Mouse (Mus musculus) urinary bladder, postnatal 4 days (tissue): ENCODE data around the gene Sgf29.
A peak's percentile ranks its signal among the peaks of the same experiment; 100 is the strongest.

Experiments used
- DNase-seq, 2 experiments: peaks; one replicate each; pipeline ENCODE4 v3.0.0; 2021 to 2022; ENCODE audit warnings: low spot score in 2 of 2

Sgf29 gene

DNA sequence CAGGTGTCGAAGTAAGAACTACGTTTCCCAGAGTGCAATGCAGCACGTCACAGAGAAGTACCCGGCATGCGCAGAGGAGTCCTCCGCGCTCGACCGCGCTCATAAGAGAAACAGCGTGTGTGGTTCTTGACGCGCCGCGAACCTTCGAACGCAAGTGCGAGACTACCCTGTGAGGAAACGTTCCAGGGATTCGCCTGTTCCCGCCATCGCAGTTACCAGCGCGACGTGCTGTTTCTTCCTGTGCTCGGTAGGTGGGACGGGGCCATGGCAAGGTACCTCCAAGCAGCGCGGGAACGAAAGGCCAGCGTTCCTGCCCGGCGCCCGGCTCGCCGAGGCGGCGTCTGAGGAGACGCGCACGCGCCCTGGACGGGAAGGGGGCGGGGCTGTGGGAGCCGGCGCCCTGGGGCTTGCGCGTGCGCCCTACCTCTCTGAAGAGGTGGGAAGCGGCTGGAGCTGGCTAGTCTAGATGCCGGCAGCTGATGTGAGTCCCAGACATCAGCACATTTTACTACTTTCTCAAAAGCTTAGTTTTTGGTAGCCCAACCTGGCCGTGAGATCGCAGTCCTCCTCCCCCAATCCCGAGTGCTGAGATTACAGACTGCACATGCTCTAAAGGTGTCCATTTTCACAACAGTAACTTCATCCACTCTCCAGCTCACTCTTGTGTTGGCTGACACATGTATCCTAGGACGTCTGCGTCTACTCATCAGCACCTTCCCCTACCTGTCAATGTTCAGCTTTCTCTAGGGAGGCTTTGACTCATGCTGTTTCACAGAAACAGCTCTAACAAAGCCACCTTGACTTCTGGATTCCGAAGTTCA, at the start of gene Sgf29:
Gene Sgf29, plus strand, starts transcription at position 79 of the 821 bp plus-strand sequence.
- DNase-seq, result peak; percentile 88 to 91

DNA sequence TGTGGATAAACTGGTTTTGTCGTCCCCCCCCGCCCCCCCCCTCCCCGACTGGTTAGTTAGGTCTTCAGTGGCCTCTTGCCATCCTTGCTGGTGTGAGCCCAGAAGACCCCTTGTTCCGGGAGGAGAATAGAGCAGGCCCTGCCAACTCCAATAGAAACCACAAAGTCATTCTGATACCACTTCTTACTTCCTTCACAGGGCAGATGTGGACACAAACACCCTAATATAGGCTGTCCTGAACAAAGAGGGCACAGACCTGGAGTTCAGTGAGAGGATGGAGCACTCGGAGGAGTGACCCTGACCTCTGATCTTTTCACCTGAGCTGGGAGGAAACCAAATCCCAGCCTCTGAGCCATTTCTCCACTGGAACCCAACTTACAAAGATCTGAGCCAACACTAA, 47.2 kb upstream of the Sgf29 start:
- no peak for DNase-seq

DNA sequence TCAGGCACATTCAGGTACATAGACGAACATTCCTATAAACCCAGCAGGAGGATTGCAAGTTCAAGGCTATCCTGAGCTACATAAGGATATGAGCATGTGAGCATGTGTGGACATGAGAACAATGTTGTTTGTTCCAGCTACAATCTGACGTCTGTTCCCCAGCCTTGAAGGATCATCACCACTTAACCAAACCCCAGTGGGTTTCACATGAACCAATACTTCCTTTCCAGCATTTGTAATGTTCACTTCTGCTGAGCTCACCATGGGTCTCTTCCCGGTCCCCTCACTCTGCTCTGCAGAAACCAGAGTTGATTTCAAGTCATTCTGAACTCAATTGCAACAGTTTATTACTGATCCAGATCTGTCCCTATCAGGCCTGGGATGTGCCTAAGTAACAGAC, 46.5 kb upstream of the Sgf29 start:
- no peak for DNase-seq

DNA sequence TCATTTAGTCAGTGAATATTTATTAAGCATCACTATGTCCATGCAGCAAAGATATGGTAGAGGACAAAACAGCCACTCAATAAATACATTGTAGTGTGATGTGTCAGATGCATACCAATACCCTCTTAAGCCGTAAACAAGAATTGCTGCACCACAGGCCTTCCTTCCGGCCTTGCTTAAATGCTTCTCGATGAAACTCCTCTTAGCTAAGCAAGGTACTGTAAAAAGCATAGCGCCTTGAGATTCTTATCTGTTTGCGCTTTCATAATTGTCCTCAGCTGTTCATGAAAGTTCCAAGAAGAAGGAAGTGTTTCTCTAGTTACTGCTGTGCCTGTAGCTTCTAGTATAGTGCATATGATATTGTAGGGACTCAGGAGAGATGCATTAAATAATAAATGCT, 42.5 kb upstream of the Sgf29 start:
- no peak for DNase-seq

DNA sequence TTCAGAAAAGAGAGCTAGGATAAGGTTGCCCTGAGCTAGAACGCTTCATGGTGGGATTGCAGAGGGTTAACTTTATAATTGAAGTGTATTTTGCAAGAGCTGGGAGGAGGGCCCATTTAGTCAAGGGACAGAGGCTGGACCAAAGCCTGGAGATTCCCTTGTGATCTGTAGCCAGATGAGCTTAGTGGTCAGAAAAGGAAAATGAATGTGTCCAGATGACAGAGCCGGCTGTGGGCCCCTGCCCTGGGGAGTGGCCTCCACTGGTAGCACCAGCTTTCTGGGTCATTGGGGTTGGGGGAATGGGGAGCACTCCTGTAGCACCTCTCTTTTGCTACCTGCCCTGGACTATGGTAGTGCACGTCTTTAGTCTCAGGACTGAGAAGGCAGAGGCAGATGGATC, 42.0 kb upstream of the Sgf29 start:
- peak; percentile 56 to 68 for DNase-seq

DNA sequence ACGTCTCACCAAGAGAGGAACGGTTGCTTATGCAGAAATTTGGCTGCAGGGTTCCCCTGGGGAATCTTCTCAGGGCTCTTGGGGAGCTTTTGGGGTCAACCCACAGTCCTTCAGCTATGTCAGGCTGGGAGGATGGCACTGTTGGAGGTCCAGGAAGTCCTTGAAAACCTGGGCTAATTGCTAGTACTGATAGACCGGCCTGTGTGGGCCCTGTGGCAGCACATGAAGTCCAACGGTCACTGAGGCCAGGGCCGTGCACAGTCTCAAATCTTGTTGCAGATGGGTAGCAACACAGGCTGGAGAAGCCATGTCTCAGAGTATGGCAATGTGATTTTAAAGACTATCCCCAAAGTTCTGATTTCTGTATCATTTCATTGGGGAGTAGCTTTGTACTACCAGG, 41.3 kb upstream of the Sgf29 start:
- no peak for DNase-seq

DNA sequence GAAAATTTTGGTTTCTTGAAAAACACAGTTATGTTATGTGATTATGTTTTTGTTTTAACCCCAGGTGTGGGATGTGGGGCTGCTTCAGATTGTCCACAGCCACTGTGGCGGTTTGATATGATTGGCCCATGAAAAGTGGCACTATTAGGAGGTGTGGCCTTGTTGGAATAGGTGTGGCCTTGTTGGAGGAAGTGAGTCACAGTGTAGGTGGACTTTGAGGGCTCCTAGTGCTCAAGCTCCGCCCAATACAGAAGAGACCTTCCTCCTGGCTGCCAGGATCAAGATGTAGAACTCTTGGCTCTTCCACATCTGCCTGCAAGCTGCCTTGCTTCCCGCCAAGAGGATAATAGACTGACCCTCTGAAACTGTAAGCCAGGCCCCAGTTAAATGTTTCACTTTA, 36.4 kb upstream of the Sgf29 start:
- no peak for DNase-seq

DNA sequence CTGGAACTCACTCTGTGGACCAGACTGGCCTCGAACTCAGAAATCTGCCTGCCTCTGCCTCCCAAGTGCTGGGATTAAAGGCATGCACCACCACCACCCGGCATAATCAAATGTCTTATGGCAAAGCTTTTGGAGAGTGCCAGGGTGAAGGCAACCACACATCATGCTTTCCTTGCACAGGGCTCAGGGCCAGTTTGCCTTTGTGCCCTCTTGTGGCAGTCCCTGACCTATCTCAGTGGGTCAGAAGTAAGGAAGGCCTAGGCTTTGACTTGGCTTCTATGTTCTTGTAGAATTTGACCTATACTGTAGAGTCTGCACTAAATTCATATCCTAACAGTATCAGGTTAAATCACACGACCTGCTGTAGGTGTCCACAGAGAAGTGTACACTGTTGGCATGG, 32.4 kb upstream of the Sgf29 start:
- no peak for DNase-seq

DNA sequence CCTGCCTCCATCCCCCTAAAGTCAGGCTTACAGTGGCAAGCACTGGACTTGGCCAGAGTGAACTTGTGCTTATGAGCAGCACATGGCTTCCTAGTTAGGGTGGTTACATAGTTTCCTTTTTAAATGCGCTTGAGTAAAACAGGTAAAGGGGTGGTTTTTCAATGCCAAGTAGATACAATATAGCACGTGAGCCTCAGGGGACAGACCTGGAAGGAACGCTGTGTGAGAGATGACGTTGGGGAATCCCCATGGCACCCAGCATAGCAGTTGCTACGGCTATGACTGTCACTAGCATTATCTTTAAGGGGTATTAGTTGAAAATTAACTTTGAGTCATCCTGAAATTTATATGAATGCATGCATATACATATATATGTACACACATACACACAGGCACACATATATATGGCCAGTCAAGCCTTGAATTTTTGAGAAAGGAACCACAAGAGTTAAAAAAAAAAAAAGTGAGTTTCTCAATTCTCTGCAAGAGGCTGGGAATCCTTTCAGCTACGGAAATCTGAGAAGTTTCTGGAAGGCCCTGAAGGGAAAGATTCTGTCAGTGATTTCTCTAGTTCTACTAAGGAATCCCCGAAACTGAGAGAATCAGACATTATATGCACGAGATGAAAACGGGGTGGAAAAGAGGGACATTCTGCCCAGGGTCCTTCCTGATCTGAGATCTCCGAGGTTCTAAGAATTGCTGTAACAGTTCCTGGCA, 29.4 kb upstream of the Sgf29 start:
- no peak for DNase-seq

DNA sequence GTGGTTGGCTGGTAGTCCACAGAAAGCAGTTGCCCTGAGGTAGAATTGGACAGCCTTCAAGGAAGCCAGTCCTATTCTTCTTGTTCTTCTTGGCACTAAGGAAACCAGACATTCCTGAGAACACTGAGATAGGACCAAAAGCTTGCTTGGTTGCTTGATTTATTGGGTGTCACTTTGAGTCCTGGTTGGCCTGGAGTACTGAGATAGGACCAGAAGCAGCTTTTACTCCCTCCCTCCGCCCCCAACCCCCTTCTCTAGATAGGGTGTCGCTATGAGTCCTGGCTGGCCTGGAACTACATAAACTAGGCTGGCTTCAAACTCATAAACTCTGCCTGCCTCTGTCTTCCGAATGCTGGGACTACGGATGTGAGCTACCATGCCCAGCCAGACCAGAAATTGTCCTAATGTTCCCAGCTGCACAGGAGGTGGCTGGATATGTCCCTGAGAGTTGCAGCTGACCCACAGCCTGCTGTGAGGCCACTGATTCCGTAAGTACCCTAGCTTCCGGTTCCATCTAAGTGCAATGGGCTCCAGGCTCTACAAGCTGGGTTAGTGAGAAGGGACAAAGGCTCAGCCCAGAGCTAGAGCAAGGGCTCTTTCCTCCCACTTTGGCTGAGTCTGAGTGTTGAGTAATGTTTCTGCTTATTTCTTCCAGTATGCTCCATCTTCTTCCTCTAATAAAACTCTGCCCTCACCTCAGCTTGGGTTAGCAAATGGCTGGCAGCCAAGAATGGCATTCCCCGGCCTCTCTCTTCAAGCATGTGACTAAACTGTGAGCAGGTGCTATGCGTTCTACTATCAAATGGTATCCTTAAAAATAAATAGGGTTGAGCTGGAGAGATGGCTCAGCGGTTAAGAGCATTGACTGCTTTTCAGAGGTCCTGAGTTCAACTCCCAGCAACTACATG, 27.4 kb upstream of the Sgf29 start:
- DNase-seq, result no peak

DNA sequence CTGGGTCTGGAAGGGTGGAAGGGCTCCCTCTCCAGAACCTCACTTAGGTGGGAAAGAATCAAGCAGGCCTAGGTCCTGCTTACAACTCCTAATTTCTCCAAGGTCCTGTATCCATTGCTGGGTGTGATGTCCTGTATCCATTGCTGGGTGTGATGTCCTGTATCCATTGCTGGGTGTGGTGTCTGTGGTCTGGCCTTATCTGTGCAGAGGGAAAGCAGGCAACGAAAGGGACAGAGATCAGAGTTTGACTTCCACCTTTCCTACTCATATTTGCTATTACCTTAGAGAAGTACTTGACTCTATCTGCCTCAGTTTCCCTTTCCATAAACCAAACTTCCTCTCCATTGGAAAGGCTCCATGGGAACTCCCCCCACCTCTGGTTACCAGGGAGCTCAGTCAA, 25.7 kb upstream of the Sgf29 start:
- DNase-seq, result no peak

DNA sequence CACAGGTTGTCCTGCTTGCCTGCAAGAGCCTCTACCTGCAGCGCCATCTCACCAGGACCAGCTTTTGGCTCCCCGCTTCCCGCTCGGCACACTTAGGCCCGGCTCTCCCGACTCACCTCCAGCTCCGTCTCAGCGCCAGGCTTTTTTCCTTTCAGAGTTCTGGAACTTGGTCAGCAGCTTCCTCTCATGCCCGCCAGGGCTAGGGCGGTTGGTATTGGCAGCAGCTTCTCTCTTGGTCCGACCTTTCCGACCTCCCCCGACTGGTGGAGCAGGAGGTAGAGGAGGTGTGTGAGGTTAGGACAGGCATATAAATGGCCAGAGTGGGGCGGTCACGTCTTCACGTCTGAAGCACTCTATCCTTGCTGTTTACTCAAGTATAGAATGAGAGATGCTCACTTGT, 24.3 kb upstream of the Sgf29 start:
- DNase-seq, result no peak

DNA sequence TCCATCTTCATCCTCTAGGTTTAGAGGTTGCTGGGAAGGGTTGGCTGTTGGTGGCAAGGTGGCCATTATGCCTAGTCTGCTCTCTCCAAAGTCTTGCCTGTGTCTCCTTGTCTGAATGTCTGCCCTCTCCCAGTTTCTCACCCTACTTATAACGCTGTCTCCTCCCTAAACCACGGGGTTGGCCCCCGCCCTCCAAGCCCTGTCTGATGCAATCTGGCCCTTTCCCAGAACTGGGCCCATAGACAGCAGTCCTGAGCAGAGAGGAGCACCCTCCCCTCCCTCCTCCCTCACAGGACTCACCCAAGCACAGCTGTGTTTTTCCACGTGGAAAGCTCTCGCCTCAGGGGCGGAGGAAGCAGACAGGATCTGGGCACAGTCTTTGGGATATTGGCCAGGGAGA, 23.7 kb upstream of the Sgf29 start:
- DNase-seq, result peak; percentile 77 to 82

DNA sequence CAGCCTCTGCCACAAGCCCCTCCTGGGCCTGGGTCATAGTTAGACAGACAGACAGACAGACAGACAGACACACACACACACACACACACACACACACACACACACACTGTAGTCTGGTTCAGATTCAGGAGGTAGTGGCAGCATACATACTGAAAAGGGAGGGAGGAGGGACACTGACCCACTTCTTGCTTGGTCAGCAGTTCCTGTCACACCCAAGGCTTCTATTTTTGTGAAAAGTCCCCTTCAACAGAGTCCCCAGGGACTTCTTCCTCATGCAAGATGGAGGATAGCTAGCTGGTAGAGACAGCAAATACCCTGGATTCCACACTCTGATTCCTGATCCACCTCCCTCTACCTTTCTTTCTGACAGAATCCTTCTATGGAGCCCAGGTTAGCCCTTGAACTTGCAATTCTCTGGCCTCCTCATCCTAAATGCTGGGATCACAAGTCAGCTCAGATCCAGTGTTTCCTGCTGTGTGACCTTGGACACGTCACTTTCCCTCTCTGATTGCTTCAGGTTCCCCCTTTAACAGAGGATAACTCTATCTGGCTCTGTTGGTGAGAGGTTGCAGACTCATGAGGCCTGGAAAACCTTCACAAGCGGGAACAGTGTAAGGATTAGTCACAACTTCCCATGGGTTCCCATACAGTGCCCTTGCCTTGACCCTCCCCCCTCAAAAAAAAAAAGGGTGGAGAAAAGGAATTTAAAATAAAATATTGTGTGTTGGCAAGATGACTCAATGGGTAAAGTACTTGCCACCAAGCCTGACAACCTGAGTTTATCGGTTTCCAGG, 23.1 kb upstream of the Sgf29 start:
- no peak for DNase-seq

DNA sequence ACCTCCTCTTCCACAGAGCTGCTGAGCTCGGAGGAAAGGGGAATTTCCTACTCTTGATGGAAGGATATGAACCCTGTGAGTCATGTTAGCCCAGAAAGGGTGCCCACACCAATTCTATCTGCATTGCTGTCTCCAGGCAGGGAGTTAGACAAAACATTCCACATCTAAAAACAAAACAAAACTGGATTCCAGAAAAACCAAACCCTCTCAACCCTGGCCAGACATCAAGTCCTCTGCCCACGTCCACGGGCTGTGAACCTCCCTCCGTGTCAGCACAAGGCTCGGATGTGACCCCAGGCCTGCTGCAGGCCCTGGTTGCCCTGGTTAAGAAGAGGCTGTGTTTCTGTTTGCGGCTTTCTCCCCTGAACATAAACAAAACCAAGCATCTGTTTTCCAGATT, 21.0 kb upstream of the Sgf29 start:
- DNase-seq, result no peak

DNA sequence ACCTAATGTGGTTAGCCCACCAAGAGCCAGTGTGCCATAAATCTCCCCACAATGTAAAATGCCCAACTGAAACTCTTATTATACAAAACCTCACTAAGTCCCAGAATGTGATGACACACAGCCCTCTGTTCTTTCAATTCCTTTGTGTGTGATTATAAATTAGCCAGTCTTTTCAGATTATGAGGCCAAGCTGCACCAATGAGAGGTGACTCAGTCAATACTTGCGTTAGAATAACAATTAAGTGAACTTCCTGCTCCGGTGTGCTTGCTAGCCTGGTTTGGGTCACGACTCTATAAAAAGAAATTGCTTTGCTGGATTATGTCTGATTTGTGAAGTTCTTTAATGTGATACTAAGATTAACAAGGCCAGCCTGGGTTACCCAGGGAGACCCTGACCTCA, 19.2 kb upstream of the Sgf29 start:
- DNase-seq, result no peak

DNA sequence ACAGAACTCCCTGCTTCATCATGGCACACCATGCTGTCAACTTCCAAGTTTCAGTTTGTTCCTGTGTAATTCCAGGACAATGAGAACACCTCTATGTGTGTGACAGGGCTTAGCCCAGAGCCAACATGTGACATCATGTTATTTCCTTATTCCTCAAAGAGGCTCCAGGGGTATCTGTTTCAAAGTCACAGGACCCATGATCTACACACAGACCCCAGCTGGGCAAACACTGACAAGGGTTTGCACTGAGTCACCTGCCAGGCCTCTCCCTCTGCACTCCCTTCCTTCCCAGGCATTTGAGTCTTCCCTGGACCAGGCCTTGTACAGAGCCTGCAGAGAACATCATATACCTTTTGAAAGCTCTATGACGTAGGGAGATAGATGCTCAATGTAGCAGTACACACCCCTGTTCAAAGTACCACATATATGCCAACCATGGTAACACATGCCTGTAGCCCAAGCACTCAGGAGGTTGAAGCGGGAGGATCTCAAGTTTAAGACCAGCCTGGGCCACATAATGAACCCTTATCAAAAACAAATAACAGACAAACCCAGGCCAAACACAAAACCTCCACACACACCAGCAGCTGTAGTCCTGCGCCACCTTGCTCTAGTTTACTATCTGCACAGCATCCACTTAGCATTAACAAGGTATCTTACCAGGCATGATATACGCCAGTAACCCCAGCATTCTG, 18.1 kb upstream of the Sgf29 start, which contains the start of gene Nupr1:
Gene Nupr1, minus strand, starts transcription at position 38 of the 695 bp plus-strand sequence.
- DNase-seq, result no peak

DNA sequence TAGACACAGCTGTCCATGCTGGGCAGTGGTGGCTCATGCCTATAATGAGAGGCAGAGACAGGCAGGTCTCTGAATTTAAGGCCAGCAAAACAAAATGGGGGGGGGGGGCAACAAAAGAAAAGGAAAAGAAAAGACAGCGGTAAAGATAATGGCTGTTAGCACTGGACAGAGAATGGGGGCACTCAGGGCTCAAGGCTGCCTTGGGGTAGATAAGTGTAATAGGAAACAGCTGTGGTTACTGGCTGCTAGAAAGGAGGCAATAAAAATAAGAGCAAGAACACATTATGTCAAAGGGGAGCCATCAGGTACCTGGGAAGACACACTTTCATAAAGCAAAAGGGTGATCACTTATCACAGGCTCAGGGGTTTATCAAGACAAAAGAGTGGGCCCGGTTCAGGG, 16.6 kb upstream of the Sgf29 start:
- no peak for DNase-seq

DNA sequence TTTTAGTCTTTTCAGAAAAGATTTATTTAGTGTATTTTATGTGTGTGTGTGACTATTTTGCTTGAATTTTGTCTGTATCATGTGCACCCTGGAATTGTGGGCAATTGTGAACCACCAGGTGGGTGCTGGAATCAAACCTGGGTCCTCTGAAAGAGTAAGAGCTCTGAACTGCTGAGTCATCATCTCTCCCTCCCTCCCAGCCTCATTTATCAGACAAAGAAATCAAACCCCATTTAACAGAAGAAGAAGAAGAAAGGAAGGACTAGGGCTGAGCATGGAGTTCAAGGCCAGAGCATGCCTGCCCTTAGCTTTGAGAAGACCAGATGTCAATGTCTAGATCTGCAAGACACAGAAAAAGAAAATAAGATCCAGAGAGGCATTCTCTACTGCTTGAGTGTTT, 13.7 kb upstream of the Sgf29 start:
- DNase-seq, result no peak

DNA sequence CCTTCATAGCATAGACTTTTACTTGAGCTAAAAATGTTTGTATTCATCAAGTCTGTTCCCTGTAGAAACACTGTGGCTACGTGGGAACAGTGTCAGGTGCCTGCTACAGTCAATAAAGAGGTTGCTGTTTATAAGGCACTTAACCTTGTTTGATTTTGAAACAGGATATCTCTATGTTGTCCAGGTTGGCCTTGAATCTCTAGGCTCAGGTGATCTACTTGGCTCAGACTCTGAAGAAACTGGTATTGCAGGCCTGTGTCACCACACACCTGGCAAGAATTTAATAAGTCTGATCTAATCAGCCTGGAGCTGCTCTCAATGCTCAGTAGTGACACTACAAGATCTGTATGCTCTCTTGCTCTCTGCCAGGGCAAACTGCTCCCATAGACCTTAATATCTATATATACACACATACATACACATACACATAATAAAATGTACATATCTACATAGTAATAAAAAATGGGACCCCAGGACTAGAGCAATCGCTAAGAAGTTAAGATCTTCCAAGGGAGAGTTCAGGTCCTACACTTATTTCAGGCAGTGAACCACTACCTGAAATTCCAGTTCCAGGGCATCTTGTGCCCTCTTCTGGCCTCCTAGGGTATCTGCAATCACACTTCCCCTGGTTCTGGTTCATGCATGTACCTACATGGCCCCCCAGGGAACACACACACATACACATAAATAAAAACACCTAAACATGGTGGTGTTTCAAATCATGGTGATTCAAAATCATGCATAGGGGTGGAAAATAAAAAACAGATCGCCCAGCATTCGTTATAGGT, 12.2 kb upstream of the Sgf29 start:
- DNase-seq, result no peak
